Mouse (Mus musculus): Measurements from ENCODE around the gene Cypt14.
"Not testable (repeated sequence)": the region's sequence is repeated elsewhere in the genome, so short reads cannot be mapped to it uniquely, and the experiment has no call there.

Gene Cypt14

GRCm38 (mm10) chrX:39863504-39863903 lies at the start of gene Cypt14:
TSS of gene Cypt14 (minus strand) at chrX:39863604.
- DNase-seq (ENCODE audit: low spot score in 2 of 2) = not testable (repeated sequence)
